Mouse (Mus musculus) liver, adult 2 months (tissue): ENCODE results near the gene Ric8b. TPM values are rescaled to one million over a fixed set of nuclear protein-coding genes. Genes with fewer than 3 reads are reported as not detected.

Source experiments
- DNase-seq: peaks from one replicate; pipeline ENCODE4 v3.0.0-alpha.2; 2011; ENCODE audit warnings: low read depth, low spot score; ENCODE audit errors: extremely low read depth
- H3K27ac ChIP-seq: fragments of 200-500 bp; replicated peaks from 2 replicates; pipeline ENCODE4 v1.5.1; 2012; ENCODE audit warnings: low read depth, mild to moderate bottlenecking, control low read depth, inconsistent platforms, low read length; ENCODE audit not compliant: insufficient read depth
- H3K27me3 ChIP-seq: fragments of 200-500 bp; 2 replicates; pipeline ENCODE4 v1.6.1; 2012; ENCODE audit warnings: mild to moderate bottlenecking, moderate library complexity, low read length, inconsistent platforms; ENCODE audit not compliant: control insufficient read depth, insufficient read depth
- H3K36me3 ChIP-seq: fragments of 200-500 bp; 2 replicates; pipeline ENCODE4 v1.6.1; 2012; ENCODE audit warnings: low read length, inconsistent platforms; ENCODE audit not compliant: control insufficient read depth, insufficient read depth
- H3K4me1 ChIP-seq: fragments of 200-500 bp; 2 replicates; pipeline ENCODE4 v1.6.1; 2011; ENCODE audit warnings: low read length; ENCODE audit not compliant: control insufficient read depth, insufficient read depth
- H3K4me3 ChIP-seq: fragments of 200-500 bp; 2 replicates; pipeline ENCODE4 v1.5.1; 2011; ENCODE audit warnings: low read depth, mild to moderate bottlenecking, control low read depth, low read length, moderate library complexity; ENCODE audit not compliant: insufficient read depth
- H3K79me2 ChIP-seq: fragments of 200-500 bp; 2 replicates; pipeline ENCODE4 v1.6.1; 2012; ENCODE audit warnings: inconsistent platforms, mild to moderate bottlenecking, low read length, moderate library complexity; ENCODE audit not compliant: control insufficient read depth, insufficient read depth
- H3K9ac ChIP-seq: fragments of 200-500 bp; 2 replicates; pipeline ENCODE4 v1.6.1; 2012; ENCODE audit warnings: low read depth, mild to moderate bottlenecking, control low read depth, inconsistent platforms, low read length
- CTCF ChIP-seq: fragments of 200-500 bp; IDR thresholded peaks from 2 replicates; pipeline ENCODE4 v1.5.1; 2011; ENCODE audit warnings: low read depth, low read length, control low read depth
- POLR2A ChIP-seq: fragments of 200-500 bp; IDR thresholded peaks from 2 replicates; pipeline ENCODE4 v1.6.1; 2011; ENCODE audit warnings: low read length, control low read depth; ENCODE audit not compliant: insufficient read depth; ENCODE audit errors: extremely low read depth
- WGBS: fragments of 180-500 bp; shearing (Covaris S2); methylation state at CpG from one replicate; pipeline ENCODE4 v1.1.7; 2018; 5-methylcytosine and 5-hydroxymethylcytosine counted together
- polyA plus RNA-seq: library from polyadenylated mRNA; depleted of rRNA; stranded (reverse); fragments of >200 nt; gene quantifications from 2 replicates; pipeline ENCODE4 v1.2.3, GENCODE M21; 2012
- total RNA-seq: library from RNA; depleted of rRNA; stranded (reverse); fragments of >200 nt; gene quantifications from 2 replicates; pipeline ENCODE4 v1.2.3, GENCODE M21; 2014

Gene Ric8b
- total and polyA plus RNA-seq, 2 experiments: 5.1 to 7.1 TPM

GRCm38 (mm10) chr10:85006573-85007310 is 89.3 kb downstream of the Ric8b start:
- Histone ChIP-seq H3K79me2 (no peaks in the 10 kb centered on the region), H3K4me1 (peaks cover 4% of the 10 kb centered on the region; the same call in 1 of the 2 replicates), H3K9ac (no peak overlapping the region), H3K27ac (no peak overlapping the region), H3K4me3 (no peak overlapping the region), H3K36me3 (peaks cover 18% of the 10 kb centered on the region; the same call in 1 of the 2 replicates), H3K27me3 (no peaks in the 10 kb centered on the region)
- WGBS: 89% methylated on average over 7 of the region's 7 CpGs
- no peak for TF ChIP-seq CTCF
- TF ChIP-seq POLR2A: no peak
- DNase-seq: no peak

GRCm38 (mm10) chr10:85007861-85008840 is 90.7 kb downstream of the Ric8b start:
- Histone ChIP-seq H3K4me1 (peaks cover 6% of the 10 kb centered on the region; the same call in 1 of the 2 replicates), H3K9ac (no peak overlapping the region), H3K27ac (no peak overlapping the region), H3K36me3 (peaks cover 18% of the 10 kb centered on the region; the same call in 1 of the 2 replicates), H3K27me3 (no peaks in the 10 kb centered on the region), H3K79me2 (no peaks in the 10 kb centered on the region), H3K4me3 (no peak overlapping the region)
- 81% methylated on average over 11 of the region's 11 CpGs for WGBS
- DNase-seq: peak; percentile 59
- TF ChIP-seq POLR2A (no peak), CTCF (no peak)

- TF ChIP-seq POLR2A (no peak), CTCF (no peak)
- Histone ChIP-seq H3K27ac (no peak overlapping the region), H3K36me3 (peaks cover 17% of the 10 kb centered on the region; the same call in 1 of the 2 replicates), H3K4me3 (no peak overlapping the region), H3K27me3 (no peaks in the 10 kb centered on the region), H3K4me1 (peaks cover 6% of the 10 kb centered on the region; the same call in 1 of the 2 replicates), H3K9ac (no peak overlapping the region), H3K79me2 (no peaks in the 10 kb centered on the region)
- no peak for DNase-seq
- WGBS: 99% methylated on average over 2 of the region's 2 CpGs
Observed at GRCm38 (mm10) chr10:85011066-85011465, 93.7 kb downstream of the Ric8b start.

GRCm38 (mm10) chr10:85013464-85013863 is 96.0 kb downstream of the Ric8b start:
- Histone ChIP-seq H3K4me3 (no peak overlapping the region), H3K27ac (no peak overlapping the region), H3K36me3 (peaks cover 14% of the 10 kb centered on the region; the same call in 1 of the 2 replicates), H3K27me3 (no peaks in the 10 kb centered on the region), H3K4me1 (0 out of 2 replicates have a peak, but pooled peaks cover 2% of the 10 kb centered on the region), H3K79me2 (no peaks in the 10 kb centered on the region), H3K9ac (no peak overlapping the region)
- TF ChIP-seq POLR2A: no peak
- TF ChIP-seq CTCF: peak; percentile 87
- peak; percentile 30 for DNase-seq
- WGBS: 16% methylated on average over 1 of the region's 1 CpGs

- DNase-seq: no peak
- Histone ChIP-seq H3K36me3 (peaks cover 12% of the 10 kb centered on the region; the same call in 1 of the 2 replicates), H3K27me3 (no peaks in the 10 kb centered on the region), H3K79me2 (no peaks in the 10 kb centered on the region), H3K4me3 (no peak overlapping the region), H3K27ac (no peak overlapping the region), H3K9ac (no peak overlapping the region), H3K4me1 (0 out of 2 replicates have a peak, but pooled peaks cover 2% of the 10 kb centered on the region)
- WGBS: 95% methylated on average over 8 of the region's 8 CpGs
- no peak for TF ChIP-seq POLR2A
Observed at GRCm38 (mm10) chr10:85013924-85014428, 96.6 kb downstream of the Ric8b start.
